Comparison of ENCODE assay signal across 21 mouse cellular contexts in the genomic region with DNA sequence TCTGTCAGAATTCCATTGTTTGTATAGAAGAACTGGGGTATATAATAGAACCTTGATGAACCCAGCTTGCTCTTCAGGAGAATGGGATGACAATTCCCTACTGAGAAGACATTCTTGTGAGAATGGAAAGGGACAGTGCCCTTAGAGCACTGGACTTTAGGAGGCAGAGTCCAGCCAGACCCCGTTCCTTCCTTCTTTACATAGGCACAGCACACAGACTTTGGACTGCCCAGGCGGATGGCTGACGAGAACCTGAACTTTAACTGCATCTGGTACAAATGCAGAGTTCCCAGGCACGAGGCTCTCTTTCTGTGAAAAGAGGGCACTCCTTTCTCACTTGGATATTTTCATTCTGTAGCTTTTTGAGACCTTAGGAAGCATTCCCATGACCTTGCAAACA.
"Had no signal": no experiment of that assay in that cellular context is flagged by ENCODE, and none has a peak within 500 bp of the region (broad histone marks: within the 10 kb centered on the region; RNA-seq: fewer than 3 reads in every experiment).

No protein-coding gene starts in this region.

- H3K4me3 ChIP-seq: layer of hippocampus, adult 2 months; limb, embryonic 10.5 days; limb, embryonic 13.5 days; lung, embryonic 15.5 days; megakaryocyte, embryonic 14.5 days; midbrain, embryonic 10.5 days; neural tube, embryonic 12.5 days; neural tube, embryonic 15.5 days had no signal

- ATAC-seq: intestine, postnatal 0 days had no signal

- DNase-seq: kidney, postnatal 10 days; layer of hippocampus, adult 9-11 months; lung, adult 18-20 months; lung, postnatal 10 days; lung, postnatal 36 days; midbrain, embryonic 14.5 days; right cerebral cortex, adult 18-20 months; right cerebral cortex, postnatal 14 days; right cerebral cortex, postnatal 4 days; thymus, adult 2 months; thymus, postnatal 14 days had no signal

- H3K27me3 ChIP-seq: limb, embryonic 13.5 days; lung, embryonic 15.5 days; megakaryocyte, embryonic 14.5 days; neural tube, embryonic 12.5 days; neural tube, embryonic 15.5 days had no signal

- H3K9ac ChIP-seq: limb, embryonic 13.5 days; lung, embryonic 15.5 days; neural tube, embryonic 12.5 days; neural tube, embryonic 15.5 days had no signal

- H3K4me2 ChIP-seq: limb, embryonic 13.5 days; lung, embryonic 15.5 days; neural tube, embryonic 12.5 days; neural tube, embryonic 15.5 days had no signal

- H3K9me3 ChIP-seq: limb, embryonic 10.5 days; limb, embryonic 13.5 days; lung, embryonic 15.5 days; midbrain, embryonic 10.5 days; neural tube, embryonic 12.5 days; neural tube, embryonic 15.5 days had no signal

- H3K36me3 ChIP-seq: limb, embryonic 10.5 days; limb, embryonic 13.5 days; lung, embryonic 15.5 days; midbrain, embryonic 10.5 days; neural tube, embryonic 12.5 days; neural tube, embryonic 15.5 days had no signal

- H3K4me1 ChIP-seq: limb, embryonic 10.5 days; lung, embryonic 15.5 days; megakaryocyte, embryonic 14.5 days; midbrain, embryonic 10.5 days; neural tube, embryonic 12.5 days; neural tube, embryonic 15.5 days had no signal

- H3K27ac ChIP-seq: layer of hippocampus, adult 2 months; limb, embryonic 10.5 days; limb, embryonic 13.5 days; lung, embryonic 15.5 days; midbrain, embryonic 10.5 days; neural tube, embryonic 12.5 days; neural tube, embryonic 15.5 days; stomach, postnatal 0 days had no signal
